Mouse (Mus musculus): ENCODE data around the gene Kank3. TPM values are rescaled to one million over a fixed set of nuclear protein-coding genes. Genes with fewer than 3 reads are reported as not detected.

Gene Kank3
- polyA plus RNA-seq, 1 experiment from 2014 or later = 4.1 TPM

- no peak for TF ChIP-seq CTCF (IDR thresholded peaks at IDR 0.05)
Observed at GRCm38 (mm10) chr17:33781124-33781977, 29.0 kb upstream of the Kank3 start, which contains the start of gene Angptl4. Gene Angptl4 (minus strand): TSS chr17:33781830.

GRCm38 (mm10) chr17:33782067-33782466 is 28.3 kb upstream of the Kank3 start:
- DNase-seq (ENCODE audit: low read depth, low spot score) (no peak), ATAC-seq (no peak)
- in situ Hi-C loops (cut with MboI; ENCODE audit: low pct_unique_long_range_greater_than_20kb) = loop anchor here (5.0 kb wide), 1 partner anchor 35 kb away; no protein-coding TSS in a partner anchor
- no peaks in the 10 kb centered on the region for H3K27me3 ChIP-seq
- ChIA-PET POLR2A (interaction anchor here (0.8 to 2.1 kb wide), 3 partner anchors 22 to 31 kb away, joined by 3 to 7 read pairs (median 3); partner anchors contain the start of gene Rab11b), CTCF (interaction anchor here (1.7 to 2.1 kb wide), 2 partner anchors 22 to 24 kb away, joined by 4 to 6 read pairs; partner anchors contain the start of gene Rab11b)
- no peak for TF ChIP-seq CTCF (IDR thresholded peaks at IDR 0.05)

More at GRCm38 (mm10) chr17:33781124-33781977, 29.0 kb upstream of the Kank3 start, which contains the start of gene Angptl4:
- in situ Hi-C loops (cut with MboI; ENCODE audit: low pct_unique_long_range_greater_than_20kb) = loop anchor here (5.0 kb wide), 1 partner anchor 34 kb away; no protein-coding TSS in a partner anchor
- CTCF ChIA-PET = interaction anchor here (2.1 kb wide), 1 partner anchor 23 kb away, joined by 6 read pairs; no protein-coding TSS in a partner anchor
- ATAC-seq (no peak), DNase-seq (ENCODE audit: low read depth, low spot score) (no peak)
- POLR2A ChIA-PET = interaction anchor here (2.1 kb wide), 1 partner anchor 22 kb away, joined by 7 read pairs; the partner anchor contains the start of gene Rab11b
- H3K27me3 ChIP-seq = no peaks in the 10 kb centered on the region

- peak; percentile 99 for DNase-seq (ENCODE audit: low read depth, low spot score)
Observed at GRCm38 (mm10) chr17:33783408-33783807, 26.9 kb upstream of the Kank3 start.

GRCm38 (mm10) chr17:33784939-33785338 is 25.4 kb upstream of the Kank3 start:
- ATAC-seq = no peak
- CTCF ChIA-PET = interaction anchor here (1.1 kb wide), 1 partner anchor 24 kb away, joined by 3 read pairs; the partner anchor contains the start of gene Rab11b
- POLR2A ChIA-PET = interaction anchor here (1.5 kb wide), 1 partner anchor 25 kb away, joined by 4 read pairs; the partner anchor contains the start of gene Rab11b
- TF ChIP-seq CTCF (IDR thresholded peaks at IDR 0.05) = no peak
- no peaks in the 10 kb centered on the region for H3K27me3 ChIP-seq
- DNase-seq (ENCODE audit: low read depth, low spot score) = no peak
- in situ Hi-C loops (cut with MboI; ENCODE audit: low pct_unique_long_range_greater_than_20kb) = loop anchor here (5.0 kb wide), 1 partner anchor 38 kb away; no protein-coding TSS in a partner anchor

More at GRCm38 (mm10) chr17:33783408-33783807, 26.9 kb upstream of the Kank3 start:
- no peaks in the 10 kb centered on the region for H3K27me3 ChIP-seq
- ChIA-PET POLR2A (interaction anchor here (2.1 kb wide), 1 partner anchor 24 kb away, joined by 7 read pairs; the partner anchor contains the start of gene Rab11b), CTCF (interaction anchor here (1.0 to 2.1 kb wide), 4 partner anchors 12 to 44 kb away, joined by 3 to 6 read pairs (median 4); partner anchors contain the start of gene Rab11b)
- in situ Hi-C loops (cut with MboI; ENCODE audit: low pct_unique_long_range_greater_than_20kb) = loop anchor here (5.0 kb wide), 1 partner anchor 36 kb away; no protein-coding TSS in a partner anchor
- peak; percentile 85 for ATAC-seq
- TF ChIP-seq CTCF (IDR thresholded peaks at IDR 0.05) = no peak

GRCm38 (mm10) chr17:33786375-33786774 is 23.9 kb upstream of the Kank3 start:
- CTCF ChIA-PET = no interaction called here
- ATAC-seq (no peak), DNase-seq (ENCODE audit: low read depth, low spot score) (no peak)
- POLR2A ChIA-PET = no interaction called here
- in situ Hi-C loops (cut with MboI; ENCODE audit: low pct_unique_long_range_greater_than_20kb) = no loop called here
- H3K27me3 ChIP-seq = no peaks in the 10 kb centered on the region
- no peak for TF ChIP-seq CTCF (IDR thresholded peaks at IDR 0.05)

- ATAC-seq (no peak), DNase-seq (ENCODE audit: low read depth, low spot score) (no peak)
- ChIA-PET CTCF (no interaction called here), POLR2A (interaction anchor here (0.6 kb wide), 1 partner anchor 31 kb away, joined by 3 read pairs; no protein-coding TSS in a partner anchor)
- no peak for TF ChIP-seq CTCF (IDR thresholded peaks at IDR 0.05)
- H3K27me3 ChIP-seq = no peaks in the 10 kb centered on the region
- in situ Hi-C loops (cut with MboI; ENCODE audit: low pct_unique_long_range_greater_than_20kb) = no loop called here
Observed at GRCm38 (mm10) chr17:33788732-33789131, 21.6 kb upstream of the Kank3 start.

- ChIA-PET CTCF (interaction anchor here (0.6 to 1.3 kb wide), 6 partner anchors 38 to 125 kb away, joined by 3 to 7 read pairs (median 3); partner anchors contain the start of gene Rab11b), POLR2A (interaction anchor here (0.5 kb wide), 1 partner anchor 27 kb away, joined by 3 read pairs; no protein-coding TSS in a partner anchor)
- peak; percentile 69 for ATAC-seq
- no peaks in the 10 kb centered on the region for H3K27me3 ChIP-seq
- in situ Hi-C loops (cut with MboI; ENCODE audit: low pct_unique_long_range_greater_than_20kb) = no loop called here
- no peak for DNase-seq (ENCODE audit: low read depth, low spot score)
- peak; percentile 77 for TF ChIP-seq CTCF (IDR thresholded peaks at IDR 0.05)
Observed at GRCm38 (mm10) chr17:33798306-33798705, 12.0 kb upstream of the Kank3 start.

GRCm38 (mm10) chr17:33799277-33799676 is 11.0 kb upstream of the Kank3 start:
- TF ChIP-seq CTCF (IDR thresholded peaks at IDR 0.05) = no peak
- ChIA-PET POLR2A (no interaction called here), CTCF (interaction anchor here (0.7 to 1.2 kb wide), 3 partner anchors 53 to 95 kb away, joined by 3 to 7 read pairs (median 3); no protein-coding TSS in a partner anchor)
- no peak for ATAC-seq
- DNase-seq (ENCODE audit: low read depth, low spot score) = no peak
- H3K27me3 ChIP-seq = no peaks in the 10 kb centered on the region
- in situ Hi-C loops (cut with MboI; ENCODE audit: low pct_unique_long_range_greater_than_20kb) = no loop called here

- ATAC-seq (no peak), DNase-seq (ENCODE audit: low read depth, low spot score) (no peak)
- in situ Hi-C loops (cut with MboI; ENCODE audit: low pct_unique_long_range_greater_than_20kb) = loop anchor here (10.0 kb wide), 1 partner anchor 277 kb away; the partner anchor contains the start of gene Adamts10
- ChIA-PET POLR2A (interaction anchor here (0.6 to 0.9 kb wide), 3 partner anchors 11 to 117 kb away, joined by 3 to 7 read pairs (median 5); no protein-coding TSS in a partner anchor), CTCF (interaction anchor here (0.9 to 1.6 kb wide), 3 partner anchors 8 to 72 kb away, joined by 3 read pairs; no protein-coding TSS in a partner anchor)
- TF ChIP-seq CTCF (IDR thresholded peaks at IDR 0.05) = peak; percentile 55
- no peaks in the 10 kb centered on the region for H3K27me3 ChIP-seq
Observed at GRCm38 (mm10) chr17:33802221-33802620, 8.1 kb upstream of the Kank3 start.

- no peak for TF ChIP-seq CTCF (IDR thresholded peaks at IDR 0.05)
- no peak for DNase-seq (ENCODE audit: low read depth, low spot score)
- no peaks in the 10 kb centered on the region for H3K27me3 ChIP-seq
- in situ Hi-C loops (cut with MboI; ENCODE audit: low pct_unique_long_range_greater_than_20kb) = loop anchor here (10.0 kb wide), 1 partner anchor 279 kb away; the partner anchor contains the start of gene Adamts10
- ChIA-PET POLR2A (no interaction called here), CTCF (no interaction called here)
- no peak for ATAC-seq
Observed at GRCm38 (mm10) chr17:33804205-33804604, 6.1 kb upstream of the Kank3 start.
